Mouse (Mus musculus) gastrocnemius, adult 8-10 months (tissue): ENCODE measurements around the gene Tbc1d4. TPM values are rescaled to one million over a fixed set of nuclear protein-coding genes. Genes with fewer than 3 reads are reported as not detected.

Experiments used
- DNase-seq, 2 experiments: peaks; one replicate each; pipeline ENCODE4 v3.0.0; 2022; ENCODE audit warnings: low spot score in 2 of 2
- total RNA-seq, 4 experiments: library from RNA; stranded (reverse); gene quantifications; 2 replicates each; pipeline ENCODE4 v1.2.4; 2022

Tbc1d4 gene
- total RNA-seq, 4 experiments from 2014 or later: 39.7 to 48.0 (median 43.0) TPM

DNA sequence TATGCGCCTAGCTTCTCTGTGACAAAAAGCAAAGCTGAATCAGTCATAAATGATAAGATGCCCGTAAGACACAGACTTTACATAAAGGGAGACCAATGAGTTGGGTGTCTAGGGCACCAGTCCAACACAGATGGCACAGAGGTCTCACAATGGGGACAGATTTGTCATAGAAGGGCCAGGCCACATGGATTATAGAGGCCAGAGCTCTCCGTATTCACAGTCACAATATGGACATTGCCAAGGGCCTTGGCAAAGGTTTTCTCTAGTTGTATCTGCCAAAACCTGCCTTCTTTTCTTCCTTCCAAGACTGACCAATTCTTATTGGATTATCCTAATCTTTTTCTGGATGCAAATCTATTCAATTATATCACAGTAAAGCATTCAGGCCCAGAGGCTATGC lies 171.1 kb downstream of the Tbc1d4 start:
- no peak for DNase-seq

DNA sequence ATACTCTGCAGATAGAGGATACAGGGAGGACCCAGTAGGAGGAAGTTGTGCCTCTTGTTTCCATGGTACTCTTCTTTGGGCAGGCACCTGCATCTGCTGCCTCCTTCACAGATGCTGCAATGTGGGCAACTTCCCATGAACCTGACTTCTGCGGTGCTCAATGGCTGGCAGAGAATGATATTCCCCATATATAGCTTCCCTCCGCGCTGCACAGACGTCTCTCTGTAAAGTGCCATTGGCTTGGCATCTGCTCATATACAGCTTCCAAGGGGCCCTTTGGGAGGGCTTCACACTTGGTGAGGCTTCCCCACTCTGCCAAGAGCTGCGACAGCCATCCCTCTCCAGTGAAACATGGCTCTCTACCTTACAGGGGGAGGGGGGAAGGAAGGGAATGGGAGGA lies 178.5 kb downstream of the Tbc1d4 start:
- no peak for DNase-seq

- DNase-seq: no peak
Observed at GRCm38 (mm10) chr14:101428805-101429516, 180.0 kb downstream of the Tbc1d4 start.

DNA sequence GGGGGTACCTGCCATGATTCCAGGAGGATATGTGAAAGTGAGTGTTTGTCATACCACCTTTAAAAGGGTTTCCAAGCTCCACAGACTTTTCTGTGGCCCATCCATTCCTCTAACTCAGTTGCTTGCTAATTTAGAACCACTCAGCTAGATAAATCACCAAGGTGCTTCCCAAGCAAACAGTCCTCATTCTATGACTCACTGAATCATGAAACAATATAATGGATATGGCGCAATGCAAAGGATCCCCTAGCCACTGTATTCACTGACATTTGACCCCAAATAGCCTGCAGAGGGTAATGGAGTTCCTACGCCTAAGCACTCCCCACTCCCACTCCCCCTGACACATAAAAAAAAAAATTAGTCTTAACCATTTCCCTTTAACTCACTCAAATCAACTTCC lies 191.3 kb downstream of the Tbc1d4 start:
- DNase-seq: no peak

Other genes starting within 250 kb of the Tbc1d4 start
- gene Commd6, start 31.5 kb upstream of the Tbc1d4 start, total RNA-seq: 10 to 100 TPM; 11.1 to 16.8 (median 16.2) TPM
- gene Uchl3, start 44.8 kb upstream of the Tbc1d4 start, total RNA-seq: 10 to 100 TPM; 29.3 to 30.8 (median 29.6) TPM
- not detected for gene Gm9922, start 120.6 kb upstream of the Tbc1d4 start, total RNA-seq
- gene Lmo7, start 120.8 kb upstream of the Tbc1d4 start, total RNA-seq: 10 to 100 TPM; 62.1 to 71.5 (median 67.1) TPM